Mouse (Mus musculus) heart, adult 2 months (tissue): ENCODE results near the gene Msrb3.

ENCODE experiments used
- CTCF ChIP-seq: fragments of 200-600 bp; IDR thresholded peaks from 2 replicates; pipeline ENCODE4 v1.8.1; 2022; ENCODE audit warnings: antibody characterized with exemption, mild to moderate bottlenecking, moderate library complexity
- POLR2A ChIP-seq: fragments of 200-500 bp; IDR thresholded peaks from 2 replicates; pipeline ENCODE4 v1.6.1; 2011; ENCODE audit warnings: mild to moderate bottlenecking, low read depth, low read length, control low read depth; ENCODE audit not compliant: insufficient read depth

- TF ChIP-seq POLR2A = no peak
- no peak for TF ChIP-seq CTCF
These were observed 25.2 kb downstream of the Msrb3 start for GRCm38 (mm10) chr10:120873646-120874201.
